Mouse (Mus musculus) heart, postnatal 0 days (tissue): ENCODE measurements around the gene Epha8. TPM values are rescaled to one million over a fixed set of nuclear protein-coding genes. Genes with fewer than 3 reads are reported as not detected.

ENCODE experiments used
- ATAC-seq: fragments of 200-750 bp; cut with Nextera tagmentation; 2 replicates; pipeline ENCODE4 v1.8.0; 2017; ENCODE audit warnings: low read depth, moderate number of reproducible peaks, moderate library complexity; ENCODE audit not compliant: insufficient read depth
- DNase-seq: peaks from one replicate; pipeline ENCODE4 v3.0.0-alpha.2; 2016; ENCODE audit warnings: low spot score
- H3K27ac ChIP-seq: fragments of 300-500 bp; sonication (generic); 2 replicates; pipeline ENCODE4 v1.5.1; 2014; ENCODE audit warnings: low read depth, mild to moderate bottlenecking
- H3K27me3 ChIP-seq: fragments of 300-500 bp; sonication (generic); 2 replicates; pipeline ENCODE4 v1.6.1; 2014; ENCODE audit warnings: low read length, mixed read lengths; ENCODE audit not compliant: control insufficient read depth, insufficient read depth
- H3K36me3 ChIP-seq: fragments of 300-500 bp; sonication (generic); replicated peaks from 2 replicates; pipeline ENCODE4 v1.6.1; 2014; ENCODE audit warnings: low read length, mixed read lengths; ENCODE audit not compliant: control insufficient read depth, insufficient read depth
- H3K4me1 ChIP-seq: fragments of 300-500 bp; sonication (generic); 2 replicates; pipeline ENCODE4 v1.6.1; 2014; ENCODE audit warnings: antibody characterized with exemption; ENCODE audit not compliant: control insufficient read depth, insufficient read depth
- H3K4me2 ChIP-seq: fragments of 300-500 bp; sonication (generic); 2 replicates; pipeline ENCODE4 v1.6.1; 2014; ENCODE audit warnings: low read depth, mild to moderate bottlenecking, low read length, moderate library complexity
- H3K4me3 ChIP-seq: fragments of 300-500 bp; sonication (generic); 2 replicates; pipeline ENCODE4 v1.5.1; 2014; ENCODE audit warnings: low read depth, low read length
- H3K9ac ChIP-seq: fragments of 300-500 bp; sonication (generic); replicated peaks from 2 replicates; pipeline ENCODE4 v1.6.1; 2014; ENCODE audit warnings: low read depth, low read length, mixed read lengths
- H3K9me3 ChIP-seq: fragments of 300-500 bp; sonication (generic); replicated peaks from 2 replicates; pipeline ENCODE4 v1.6.1; 2016; ENCODE audit warnings: low read length; ENCODE audit not compliant: control insufficient read depth
- CTCF ChIP-seq: IDR thresholded peaks from 2 replicates; pipeline ENCODE4 v1.5.1; 2016; ENCODE audit warnings: antibody characterized with exemption, control low read depth, low read depth
- EP300 ChIP-seq: IDR thresholded peaks from 2 replicates; pipeline ENCODE4 v1.6.1; 2016; ENCODE audit warnings: antibody characterized with exemption, low read depth
- WGBS: fragments of 180-500 bp; shearing (Covaris S2); extraction: QIAGEN DNeasy Blood & Tissue Kit; methylation state at CpG from one replicate; pipeline ENCODE4 v1.1.7; 2014; 5-methylcytosine and 5-hydroxymethylcytosine counted together
- polyA plus RNA-seq: library from polyadenylated mRNA; unstranded; fragments of >200 nt; fragmentation: Nextera tagmentation; extraction: Ambion mirVana; gene quantifications from 2 replicates; pipeline ENCODE4 v1.2.1, GENCODE M21; 2015
- total RNA-seq: library from RNA; depleted of rRNA; stranded (reverse); fragments of >200 nt; gene quantifications from 2 replicates; pipeline ENCODE4 v1.2.3, GENCODE M21; 2014; ENCODE audit warnings: low replicate concordance

The Epha8 gene
- total and polyA plus RNA-seq, 2 experiments from 2014 or later, result 0.08 TPM; not detected in 1

DNA sequence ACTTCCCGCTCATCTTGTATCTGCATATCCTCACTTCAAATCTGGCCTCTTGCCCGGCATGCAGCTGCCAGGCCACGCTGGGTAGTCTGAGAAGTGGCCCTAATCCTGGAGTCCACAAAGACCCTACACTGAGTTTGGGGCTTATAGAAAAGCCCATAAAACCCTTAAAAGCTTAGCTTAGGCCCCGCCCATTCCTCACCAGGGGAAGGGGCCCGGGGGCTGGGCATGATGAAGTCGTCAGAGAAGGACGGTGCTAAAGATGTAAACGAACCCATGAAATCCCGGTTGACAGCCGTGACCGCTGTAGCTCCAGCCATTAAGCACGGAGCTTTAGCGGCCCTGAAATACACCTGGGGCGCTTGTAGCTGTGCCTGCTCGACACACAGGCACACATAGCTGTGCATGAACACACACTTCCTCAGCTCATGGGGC lies 8.4 kb upstream of the Epha8 start:
- H3K4me1 ChIP-seq, result no peaks in the 10 kb centered on the region; the same call in 1 of the 2 replicates
- H3K9ac ChIP-seq, result no peak overlapping the region
- H3K9me3 ChIP-seq, result no peaks in the 10 kb centered on the region
- DNase-seq, result no peak
- WGBS, result 28% methylated on average over 15 of the region's 15 CpGs
- H3K36me3 ChIP-seq, result no peaks in the 10 kb centered on the region
- no peak overlapping the region for H3K4me3 ChIP-seq
- no peak for ATAC-seq
- H3K27ac ChIP-seq, result no peak overlapping the region
- peaks cover 91% of the 10 kb centered on the region for H3K27me3 ChIP-seq
- TF ChIP-seq EP300 (no peak), CTCF (no peak)
- no peak overlapping the region for H3K4me2 ChIP-seq

DNA sequence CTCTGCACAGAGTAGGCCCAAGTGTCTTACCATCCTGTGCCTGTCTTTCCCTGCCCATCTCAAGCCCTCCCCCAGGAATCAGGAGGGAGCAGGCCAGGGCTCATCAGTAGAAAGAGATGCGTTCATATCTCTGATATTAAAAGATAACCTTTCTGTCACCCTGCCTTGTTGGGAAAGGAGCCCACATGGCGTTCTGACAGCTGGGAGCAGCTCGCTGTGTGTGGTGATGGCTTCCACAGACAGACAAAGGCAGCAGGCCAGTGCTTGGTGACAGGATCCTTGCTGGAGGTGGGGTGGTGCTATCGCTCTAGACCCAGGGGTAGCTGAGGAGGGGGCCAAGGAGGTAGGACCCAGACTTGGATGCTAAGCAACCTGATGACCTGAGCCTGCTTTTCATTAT lies 5.8 kb upstream of the Epha8 start:
- ATAC-seq (no peak), DNase-seq (no peak)
- Histone ChIP-seq H3K9ac (no peak overlapping the region), H3K9me3 (no peaks in the 10 kb centered on the region), H3K4me1 (no peaks in the 10 kb centered on the region; the same call in 1 of the 2 replicates), H3K27me3 (peaks cover 90% of the 10 kb centered on the region), H3K4me3 (no peak overlapping the region), H3K36me3 (no peaks in the 10 kb centered on the region), H3K27ac (no peak overlapping the region), H3K4me2 (no peak overlapping the region)
- 54% methylated on average over 4 of the region's 4 CpGs for WGBS
- TF ChIP-seq CTCF, result no peak
- TF ChIP-seq EP300, result no peak

GRCm38 (mm10) chr4:136961642-136962285 lies 5.1 kb upstream of the Epha8 start:
- no peak for DNase-seq
- no peak overlapping the region for H3K9ac ChIP-seq
- no peaks in the 10 kb centered on the region for H3K36me3 ChIP-seq
- WGBS, result 52% methylated on average over 4 of the region's 4 CpGs
- H3K27me3 ChIP-seq, result peaks cover 90% of the 10 kb centered on the region
- H3K4me3 ChIP-seq, result no peak overlapping the region
- no peak overlapping the region for H3K27ac ChIP-seq
- TF ChIP-seq EP300, result no peak
- no peak for TF ChIP-seq CTCF
- no peak overlapping the region for H3K4me2 ChIP-seq
- no peaks in the 10 kb centered on the region; the same call in 1 of the 2 replicates for H3K4me1 ChIP-seq
- no peak for ATAC-seq
- H3K9me3 ChIP-seq, result no peaks in the 10 kb centered on the region

GRCm38 (mm10) chr4:136960581-136960980 lies 4.0 kb upstream of the Epha8 start:
- ATAC-seq, result no peak
- TF ChIP-seq EP300, result no peak
- TF ChIP-seq CTCF, result no peak
- DNase-seq, result no peak
- Histone ChIP-seq H3K27me3 (peaks cover 88% of the 10 kb centered on the region), H3K4me1 (no peaks in the 10 kb centered on the region; the same call in 1 of the 2 replicates), H3K27ac (no peak overlapping the region), H3K9me3 (no peaks in the 10 kb centered on the region), H3K4me2 (no peak overlapping the region), H3K9ac (no peak overlapping the region), H3K36me3 (no peaks in the 10 kb centered on the region), H3K4me3 (no peak overlapping the region)
- WGBS, result 65% methylated on average over 9 of the region's 9 CpGs

DNA sequence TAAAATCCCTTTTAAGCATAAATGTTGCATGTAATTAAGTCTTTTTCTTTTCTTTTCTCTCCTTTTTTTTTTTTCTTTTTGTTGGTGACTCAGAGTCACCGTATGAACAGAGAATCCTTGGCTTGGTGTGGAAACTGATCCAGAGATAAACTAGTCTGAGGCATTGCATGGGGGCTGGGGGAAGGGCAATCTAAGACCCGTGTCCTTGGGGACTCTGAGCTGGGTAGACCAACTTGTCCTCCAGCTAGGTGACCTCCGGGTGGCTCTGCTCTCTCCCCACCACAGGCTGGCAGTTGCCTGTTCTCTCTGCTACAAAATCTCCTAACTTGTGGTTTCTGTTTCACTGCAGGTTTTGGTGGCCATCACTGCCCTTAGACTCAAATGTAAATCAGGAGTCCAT lies 3.5 kb upstream of the Epha8 start:
- no peaks in the 10 kb centered on the region for H3K9me3 ChIP-seq
- no peak overlapping the region for H3K4me3 ChIP-seq
- peaks cover 88% of the 10 kb centered on the region for H3K27me3 ChIP-seq
- no peak for ATAC-seq
- no peak for DNase-seq
- 18% methylated on average over 3 of the region's 3 CpGs for WGBS
- H3K9ac ChIP-seq, result no peak overlapping the region
- TF ChIP-seq CTCF (no peak), EP300 (no peak)
- no peak overlapping the region for H3K27ac ChIP-seq
- H3K4me1 ChIP-seq, result no peaks in the 10 kb centered on the region; the same call in 1 of the 2 replicates
- H3K4me2 ChIP-seq, result no peak overlapping the region
- H3K36me3 ChIP-seq, result no peaks in the 10 kb centered on the region

- Histone ChIP-seq H3K36me3 (no peaks in the 10 kb centered on the region), H3K27me3 (peaks cover 92% of the 10 kb centered on the region), H3K9me3 (no peaks in the 10 kb centered on the region), H3K27ac (no peak overlapping the region), H3K4me1 (no peaks in the 10 kb centered on the region), H3K9ac (no peak overlapping the region), H3K4me2 (no peak overlapping the region), H3K4me3 (no peak overlapping the region)
- no peak for DNase-seq
- 49% methylated on average over 6 of the region's 6 CpGs for WGBS
- ATAC-seq, result no peak
- TF ChIP-seq EP300, result no peak
- no peak for TF ChIP-seq CTCF
Observed at GRCm38 (mm10) chr4:136954562-136954961, 2.1 kb downstream of the Epha8 start.
